Mouse (Mus musculus) neural tube, embryonic 13.5 days (tissue): ENCODE results near the gene Acy3. TPM values are rescaled to one million over a fixed set of nuclear protein-coding genes. Genes with fewer than 3 reads are reported as not detected.

Experiments
- ATAC-seq: fragments of 200-750 bp; cut with Nextera tagmentation; 2 replicates; pipeline ENCODE4 v1.8.0; 2017; ENCODE audit warnings: low read depth, mild to moderate bottlenecking, moderate TSS enrichment, moderate library complexity
- H3K27ac ChIP-seq: fragments of 300-500 bp; sonication (generic); replicated peaks from 2 replicates; pipeline ENCODE4 v1.5.1; 2015; ENCODE audit warnings: moderate library complexity, mild to moderate bottlenecking, inconsistent platforms
- H3K27me3 ChIP-seq: fragments of 300-500 bp; sonication (generic); 2 replicates; pipeline ENCODE4 v1.6.1; 2015; ENCODE audit warnings: mild to moderate bottlenecking, inconsistent platforms
- H3K36me3 ChIP-seq: fragments of 300-500 bp; sonication (generic); 2 replicates; pipeline ENCODE4 v1.6.1; 2015; ENCODE audit warnings: mild to moderate bottlenecking, inconsistent platforms
- H3K4me1 ChIP-seq: fragments of 300-500 bp; sonication (generic); replicated peaks from 2 replicates; pipeline ENCODE4 v1.6.1; 2015; ENCODE audit warnings: inconsistent platforms
- H3K4me2 ChIP-seq: fragments of 300-500 bp; sonication (generic); 2 replicates; pipeline ENCODE4 v1.6.1; 2015; ENCODE audit warnings: inconsistent platforms, mild to moderate bottlenecking, moderate library complexity
- H3K4me3 ChIP-seq: fragments of 300-500 bp; sonication (generic); 2 replicates; pipeline ENCODE4 v1.5.1; 2015; ENCODE audit warnings: mild to moderate bottlenecking, inconsistent platforms
- H3K9ac ChIP-seq: fragments of 300-500 bp; sonication (generic); 2 replicates; pipeline ENCODE4 v1.6.1; 2015; ENCODE audit warnings: moderate library complexity, mild to moderate bottlenecking, inconsistent platforms
- H3K9me3 ChIP-seq: fragments of 300-500 bp; sonication (generic); 2 replicates; pipeline ENCODE4 v1.6.1; 2016; ENCODE audit warnings: inconsistent platforms
- WGBS: fragments of 180-500 bp; shearing (Covaris S2); methylation state at CpG from one replicate; pipeline ENCODE4 v1.1.7; 2015; 5-methylcytosine and 5-hydroxymethylcytosine counted together
- polyA plus RNA-seq: library from polyadenylated mRNA; unstranded; fragments of >200 nt; fragmentation: Nextera tagmentation; extraction: Ambion mirVana; gene quantifications from 2 replicates; pipeline ENCODE4 v1.2.1, GENCODE M21; 2015

Acy3 gene
- polyA plus RNA-seq, result 2.3 and 3.9 TPM in 2 replicates

DNA sequence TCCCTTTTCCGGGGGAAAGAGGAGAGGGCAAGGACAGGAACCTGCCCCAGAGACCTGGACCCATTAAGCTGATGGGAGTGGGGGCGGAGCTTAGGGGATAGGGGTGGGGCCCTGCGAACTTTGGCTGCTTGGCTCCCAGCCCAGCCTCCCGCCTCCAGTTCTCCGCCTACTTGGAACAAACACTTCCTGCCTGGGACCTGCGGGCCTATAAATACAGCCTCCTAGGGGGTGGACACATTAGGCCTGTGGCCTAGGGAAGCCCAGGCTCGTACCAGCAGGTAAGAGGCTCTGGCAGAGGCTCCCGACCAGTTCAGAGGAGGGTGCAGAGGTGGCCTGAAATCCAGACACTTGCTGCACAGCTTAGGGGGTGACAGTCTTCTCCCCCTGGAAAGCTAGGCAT is at the start of gene Acy3:
Acy3 (plus strand) TSS at position 237 of the 400 bp plus-strand sequence.
- H3K9ac ChIP-seq, result peak within 1 kb of the TSS; percentile 23; the same call in 1 of the 2 replicates
- no peaks in the 10 kb centered on the region for H3K36me3 ChIP-seq
- ATAC-seq, result peak; percentile 55; the same call in 1 of the 2 replicates
- no peaks in the 10 kb centered on the region for H3K27me3 ChIP-seq
- no peak within 1 kb of the TSS for H3K4me3 ChIP-seq
- no peak within 1 kb of the TSS for H3K4me2 ChIP-seq
- 12% methylated on average over 8 of the region's 8 CpGs for WGBS
- peaks cover 40% of the 10 kb centered on the region for H3K4me1 ChIP-seq
- peak within 1 kb of the TSS; percentile 33; the same call in 1 of the 2 replicates for H3K27ac ChIP-seq
- no peaks in the 10 kb centered on the region; the same call in 1 of the 2 replicates for H3K9me3 ChIP-seq

DNA sequence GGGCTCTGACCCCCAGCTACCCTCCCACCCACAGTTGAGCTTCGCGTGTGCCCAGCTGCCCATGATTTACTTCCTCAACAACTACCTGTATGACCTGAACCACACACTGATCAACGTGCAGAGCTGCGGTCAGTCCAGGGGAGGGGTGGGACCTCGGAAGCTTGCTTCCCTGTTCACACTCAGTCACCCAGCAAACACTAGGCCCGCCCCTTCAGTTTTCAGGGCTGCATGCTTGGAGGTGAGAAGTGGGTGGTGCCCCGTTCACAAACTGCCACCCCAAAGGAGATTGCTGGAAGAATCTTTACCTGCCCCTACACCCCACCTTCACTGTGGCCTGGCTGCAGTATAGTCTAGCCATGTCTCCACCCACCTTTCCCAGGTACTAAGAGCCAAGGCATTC is 44.1 kb upstream of the Acy3 start:
- ATAC-seq, result no peak

DNA sequence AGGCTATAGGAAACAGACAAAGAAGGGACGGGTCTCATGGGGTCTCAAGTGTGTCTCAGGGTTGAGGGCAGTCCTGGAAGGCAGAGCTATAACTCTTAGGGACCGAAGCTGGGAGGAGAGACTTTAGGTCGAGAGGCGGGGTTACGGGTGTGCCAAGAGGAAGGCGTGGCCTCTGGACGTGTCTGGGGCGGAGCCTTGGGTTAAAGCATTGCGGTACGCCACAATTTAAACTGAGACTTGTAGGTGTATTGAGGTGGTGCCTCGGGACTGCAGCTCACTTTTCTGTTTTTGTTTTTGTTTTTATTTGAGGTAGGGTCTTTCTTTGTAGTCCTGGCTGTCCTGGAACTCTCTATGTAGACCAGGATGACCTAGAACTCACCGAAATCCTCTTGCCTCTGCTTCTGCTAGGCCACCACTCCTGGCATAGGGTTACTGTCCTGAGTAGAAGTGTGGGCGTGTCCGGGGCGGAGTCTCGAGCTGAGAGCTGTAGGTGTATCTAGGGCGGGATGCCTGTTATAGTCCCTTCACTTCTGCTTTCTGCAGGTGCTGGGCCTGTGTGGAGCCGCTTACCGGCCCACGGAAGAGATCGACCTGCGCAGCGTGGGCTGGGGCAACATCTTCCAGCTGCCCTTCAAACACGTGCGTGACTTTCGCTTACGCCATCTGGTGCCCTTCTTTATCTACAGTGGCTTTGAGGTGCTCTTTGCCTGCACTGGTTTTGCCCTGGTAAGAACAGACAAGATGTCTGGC is 43.2 kb upstream of the Acy3 start:
- Histone ChIP-seq H3K27ac (no peak overlapping the region), H3K4me3 (no peak overlapping the region), H3K4me1 (no peaks in the 10 kb centered on the region; the same call in 1 of the 2 replicates), H3K4me2 (no peak overlapping the region), H3K36me3 (no peaks in the 10 kb centered on the region), H3K27me3 (peaks cover 13% of the 10 kb centered on the region; the same call in 1 of the 2 replicates), H3K9me3 (no peaks in the 10 kb centered on the region), H3K9ac (no peak overlapping the region)
- ATAC-seq, result no peak
- WGBS, result 26% methylated on average over 27 of the region's 27 CpGs

More for the DNA sequence above, 44.1 kb upstream of the Acy3 start:
- Histone ChIP-seq H3K36me3 (no peaks in the 10 kb centered on the region), H3K9me3 (no peaks in the 10 kb centered on the region), H3K4me1 (no peaks in the 10 kb centered on the region; the same call in 1 of the 2 replicates), H3K27me3 (peaks cover 17% of the 10 kb centered on the region), H3K4me2 (no peak overlapping the region), H3K27ac (no peak overlapping the region), H3K4me3 (no peak overlapping the region), H3K9ac (no peak overlapping the region)
- WGBS, result 82% methylated on average over 7 of the region's 7 CpGs

DNA sequence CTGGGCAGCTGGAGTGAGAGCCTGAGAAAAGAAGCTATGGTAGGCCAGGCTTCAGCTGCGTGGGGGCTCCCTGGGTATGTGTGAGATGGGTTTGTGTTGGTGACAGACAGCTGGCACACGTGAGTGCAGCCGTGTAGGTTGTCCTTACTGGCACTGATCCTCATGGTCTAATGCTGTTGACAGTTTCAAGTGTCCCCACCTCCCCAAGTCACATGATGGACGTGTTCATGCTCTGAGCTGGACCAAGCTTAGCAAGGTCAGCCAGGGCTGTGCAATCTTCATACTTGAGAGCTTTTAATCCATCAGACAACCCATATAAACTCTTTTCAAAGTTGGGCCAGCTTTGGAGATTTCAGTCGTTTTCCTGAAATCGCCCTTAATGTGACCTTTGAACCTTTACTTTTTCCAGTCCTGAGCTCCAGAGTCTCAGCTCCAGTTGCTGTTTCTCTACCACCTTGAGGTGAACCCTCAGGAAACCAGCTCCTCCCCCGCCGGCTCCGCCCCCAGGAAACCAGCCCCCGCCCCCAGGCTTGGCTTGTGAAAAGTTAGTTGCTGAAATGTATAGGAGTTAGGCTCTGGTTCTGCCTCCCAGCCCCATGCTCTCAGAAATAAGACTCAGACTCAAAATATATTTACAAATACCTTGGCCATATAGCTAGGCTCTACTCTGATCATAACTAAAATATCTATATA is 40.4 kb upstream of the Acy3 start:
- ATAC-seq, result no peak
- Histone ChIP-seq H3K27ac (no peak overlapping the region), H3K9me3 (no peaks in the 10 kb centered on the region), H3K36me3 (no peaks in the 10 kb centered on the region), H3K4me1 (no peaks in the 10 kb centered on the region; the same call in 1 of the 2 replicates), H3K27me3 (peaks cover 13% of the 10 kb centered on the region; the same call in 1 of the 2 replicates), H3K4me2 (no peak overlapping the region), H3K9ac (no peak overlapping the region), H3K4me3 (no peak overlapping the region)
- 37% methylated on average over 10 of the region's 10 CpGs for WGBS

- ATAC-seq, result peak; percentile 53; the same call in 1 of the 2 replicates
- H3K9ac ChIP-seq, result no peak overlapping the region
- no peaks in the 10 kb centered on the region; the same call in 1 of the 2 replicates for H3K4me1 ChIP-seq
- no peak overlapping the region for H3K4me2 ChIP-seq
- H3K36me3 ChIP-seq, result no peaks in the 10 kb centered on the region
- H3K4me3 ChIP-seq, result no peak overlapping the region
- peaks cover 13% of the 10 kb centered on the region; the same call in 1 of the 2 replicates for H3K27me3 ChIP-seq
- 16% methylated on average over 2 of the region's 2 CpGs for WGBS
- H3K9me3 ChIP-seq, result no peaks in the 10 kb centered on the region
- H3K27ac ChIP-seq, result no peak overlapping the region
These were observed 39.7 kb upstream of the Acy3 start for GRCm38 (mm10) chr19:3946715-3947114.

DNA sequence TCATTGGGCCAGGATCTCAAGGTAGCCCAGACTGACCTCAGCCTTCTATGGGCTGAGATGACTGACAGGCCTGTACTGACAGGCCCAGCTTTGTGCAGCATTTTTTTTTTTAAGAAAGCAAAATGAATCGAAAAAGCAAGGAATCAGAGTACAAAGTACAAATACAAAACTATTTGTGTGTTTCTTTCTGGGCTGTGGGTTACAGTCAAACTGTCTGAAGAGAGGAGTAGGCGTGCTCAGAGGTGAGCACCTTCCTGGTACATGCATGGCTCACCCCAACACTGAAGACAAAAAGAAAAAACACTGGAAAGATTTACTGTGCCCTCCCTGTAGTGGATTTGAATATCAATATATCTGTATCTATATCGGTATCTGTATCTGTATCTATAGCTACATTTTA is 38.6 kb upstream of the Acy3 start:
- H3K9me3 ChIP-seq, result no peaks in the 10 kb centered on the region
- H3K9ac ChIP-seq, result no peak overlapping the region
- H3K36me3 ChIP-seq, result no peaks in the 10 kb centered on the region
- ATAC-seq, result no peak
- H3K4me2 ChIP-seq, result no peak overlapping the region
- no peaks in the 10 kb centered on the region; the same call in 1 of the 2 replicates for H3K4me1 ChIP-seq
- H3K27me3 ChIP-seq, result peaks cover 13% of the 10 kb centered on the region; the same call in 1 of the 2 replicates
- no peak overlapping the region for H3K27ac ChIP-seq
- WGBS, result 77% methylated on average over 3 of the region's 3 CpGs
- H3K4me3 ChIP-seq, result no peak overlapping the region

DNA sequence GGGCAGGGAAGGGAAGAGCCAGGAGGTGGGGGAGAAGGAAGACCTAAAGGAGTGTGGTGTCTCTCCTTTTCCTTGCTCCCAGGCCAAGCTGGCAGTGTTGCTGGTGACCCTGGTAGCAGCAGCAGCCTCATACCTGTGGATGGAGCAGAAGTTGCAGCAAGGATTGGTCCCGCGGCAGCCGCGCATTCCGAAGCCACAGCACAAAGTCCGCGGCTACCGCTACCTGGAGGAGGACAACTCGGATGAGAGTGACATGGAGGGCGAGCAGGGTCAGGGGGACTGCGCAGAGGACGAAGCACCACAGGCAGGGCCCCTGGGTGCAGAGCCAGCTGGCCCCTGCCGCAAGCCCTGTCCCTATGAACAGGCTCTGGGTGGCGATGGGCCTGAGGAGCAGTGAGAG is 37.8 kb upstream of the Acy3 start:
- H3K9ac ChIP-seq, result no peak overlapping the region
- 73% methylated on average over 14 of the region's 14 CpGs for WGBS
- H3K4me3 ChIP-seq, result no peak overlapping the region
- no peaks in the 10 kb centered on the region for H3K4me1 ChIP-seq
- no peaks in the 10 kb centered on the region for H3K9me3 ChIP-seq
- H3K4me2 ChIP-seq, result no peak overlapping the region
- no peaks in the 10 kb centered on the region for H3K36me3 ChIP-seq
- peaks cover 5% of the 10 kb centered on the region; the same call in 1 of the 2 replicates for H3K27me3 ChIP-seq
- ATAC-seq, result no peak
- no peak overlapping the region for H3K27ac ChIP-seq

GRCm38 (mm10) chr19:3950331-3950730 is 36.0 kb upstream of the Acy3 start:
- no peaks in the 10 kb centered on the region for H3K9me3 ChIP-seq
- ATAC-seq, result no peak
- no peaks in the 10 kb centered on the region for H3K4me1 ChIP-seq
- no peak overlapping the region for H3K4me2 ChIP-seq
- no peak overlapping the region for H3K4me3 ChIP-seq
- 78% methylated on average over 3 of the region's 3 CpGs for WGBS
- no peak overlapping the region for H3K27ac ChIP-seq
- no peak overlapping the region for H3K9ac ChIP-seq
- no peaks in the 10 kb centered on the region for H3K27me3 ChIP-seq
- H3K36me3 ChIP-seq, result no peaks in the 10 kb centered on the region

GRCm38 (mm10) chr19:3951461-3951860 is 34.9 kb upstream of the Acy3 start:
- no peaks in the 10 kb centered on the region for H3K4me1 ChIP-seq
- no peaks in the 10 kb centered on the region for H3K36me3 ChIP-seq
- H3K4me3 ChIP-seq, result no peak overlapping the region
- H3K9ac ChIP-seq, result no peak overlapping the region
- H3K27ac ChIP-seq, result no peak overlapping the region
- no peaks in the 10 kb centered on the region for H3K9me3 ChIP-seq
- no peaks in the 10 kb centered on the region for H3K27me3 ChIP-seq
- ATAC-seq, result no peak
- no peak overlapping the region for H3K4me2 ChIP-seq

- ATAC-seq, result no peak
- Histone ChIP-seq H3K4me1 (no peaks in the 10 kb centered on the region), H3K36me3 (no peaks in the 10 kb centered on the region), H3K9me3 (no peaks in the 10 kb centered on the region), H3K4me2 (no peak overlapping the region), H3K9ac (no peak overlapping the region), H3K27ac (no peak overlapping the region), H3K27me3 (no peaks in the 10 kb centered on the region), H3K4me3 (no peak overlapping the region)
- WGBS, result 56% methylated on average over 1 of the region's 1 CpGs
These were observed 34.3 kb upstream of the Acy3 start for GRCm38 (mm10) chr19:3952099-3952498.

GRCm38 (mm10) chr19:3955033-3955432 is 31.3 kb upstream of the Acy3 start:
- H3K4me2 ChIP-seq, result no peak overlapping the region
- no peak overlapping the region for H3K4me3 ChIP-seq
- H3K36me3 ChIP-seq, result no peaks in the 10 kb centered on the region
- H3K9ac ChIP-seq, result no peak overlapping the region
- no peak overlapping the region for H3K27ac ChIP-seq
- no peaks in the 10 kb centered on the region for H3K27me3 ChIP-seq
- no peak for ATAC-seq
- 75% methylated on average over 3 of the region's 3 CpGs for WGBS
- no peaks in the 10 kb centered on the region for H3K4me1 ChIP-seq
- no peaks in the 10 kb centered on the region for H3K9me3 ChIP-seq

GRCm38 (mm10) chr19:3955804-3956203 is 30.6 kb upstream of the Acy3 start:
- no peak overlapping the region for H3K4me2 ChIP-seq
- no peaks in the 10 kb centered on the region for H3K36me3 ChIP-seq
- no peaks in the 10 kb centered on the region for H3K4me1 ChIP-seq
- H3K27ac ChIP-seq, result no peak overlapping the region
- no peak overlapping the region for H3K9ac ChIP-seq
- ATAC-seq, result no peak
- no peak overlapping the region for H3K4me3 ChIP-seq
- WGBS, result 60% methylated on average over 4 of the region's 4 CpGs
- no peaks in the 10 kb centered on the region for H3K27me3 ChIP-seq
- no peaks in the 10 kb centered on the region for H3K9me3 ChIP-seq
